Mouse (Mus musculus) midbrain, postnatal 0 days (tissue): ENCODE measurements around the gene Fyn. TPM values are rescaled to one million over a fixed set of nuclear protein-coding genes. Genes with fewer than 3 reads are reported as not detected.

ENCODE experiments used
- ATAC-seq: fragments of 200-750 bp; cut with Nextera tagmentation; 2 replicates; pipeline ENCODE4 v1.8.0; 2017; ENCODE audit warnings: moderate number of reproducible peaks, mild to moderate bottlenecking, moderate TSS enrichment, moderate library complexity; ENCODE audit not compliant: low FRiP score
- DNase-seq: peaks from one replicate; pipeline ENCODE4 v3.0.0-alpha.2; 2015; ENCODE audit warnings: low spot score
- H3K27ac ChIP-seq: fragments of 300-500 bp; sonication (generic); 2 replicates; pipeline ENCODE4 v1.5.1; 2014; ENCODE audit warnings: low read depth, mild to moderate bottlenecking, low read length, mixed read lengths
- H3K27me3 ChIP-seq: fragments of 300-500 bp; sonication (generic); 2 replicates; pipeline ENCODE4 v1.6.1; 2014; ENCODE audit warnings: low read length, control low read depth, mixed read lengths; ENCODE audit not compliant: insufficient read depth
- H3K36me3 ChIP-seq: fragments of 300-500 bp; sonication (generic); 2 replicates; pipeline ENCODE4 v1.6.1; 2014; ENCODE audit warnings: low read length, control low read depth, mixed read lengths; ENCODE audit not compliant: insufficient read depth
- H3K4me1 ChIP-seq: fragments of 300-500 bp; sonication (generic); 2 replicates; pipeline ENCODE4 v1.6.1; 2014; ENCODE audit warnings: mild to moderate bottlenecking, control low read depth, antibody characterized with exemption, low read length, mixed read lengths; ENCODE audit not compliant: insufficient read depth
- H3K4me2 ChIP-seq: fragments of 300-500 bp; sonication (generic); 2 replicates; pipeline ENCODE4 v1.6.1; 2014; ENCODE audit warnings: low read depth, mild to moderate bottlenecking, low read length, mixed read lengths; ENCODE audit not compliant: poor library complexity, severe bottlenecking
- H3K4me3 ChIP-seq: fragments of 300-500 bp; sonication (generic); 2 replicates; pipeline ENCODE4 v1.5.1; 2014; ENCODE audit warnings: low read depth, mild to moderate bottlenecking, low read length, moderate library complexity
- H3K9ac ChIP-seq: fragments of 300-500 bp; sonication (generic); replicated peaks from 2 replicates; pipeline ENCODE4 v1.6.1; 2014; ENCODE audit warnings: mild to moderate bottlenecking, low read length, moderate library complexity, mixed read lengths; ENCODE audit not compliant: poor library complexity, severe bottlenecking
- H3K9me3 ChIP-seq: fragments of 300-500 bp; sonication (generic); 2 replicates; pipeline ENCODE4 v1.6.1; 2016; ENCODE audit warnings: low read length, control low read depth
- CTCF ChIP-seq: IDR thresholded peaks from 2 replicates; pipeline ENCODE4 v1.5.1; 2016; ENCODE audit warnings: antibody characterized with exemption, mild to moderate bottlenecking
- WGBS: fragments of 180-500 bp; shearing (Covaris S2); extraction: QIAGEN DNeasy Blood & Tissue Kit; methylation state at CpG from one replicate; pipeline ENCODE4 v1.1.7; 2014; 5-methylcytosine and 5-hydroxymethylcytosine counted together
- polyA plus RNA-seq: library from polyadenylated mRNA; unstranded; fragments of >200 nt; fragmentation: Nextera tagmentation; extraction: Ambion mirVana; gene quantifications from 2 replicates; pipeline ENCODE4 v1.2.1, GENCODE M21; 2015
- total RNA-seq: library from RNA; depleted of rRNA; stranded (reverse); fragments of >200 nt; gene quantifications from 2 replicates; pipeline ENCODE4 v1.2.3, GENCODE M21; 2014

The Fyn gene
- total and polyA plus RNA-seq, 2 experiments from 2014 or later: 82.9 to 121 TPM

DNA sequence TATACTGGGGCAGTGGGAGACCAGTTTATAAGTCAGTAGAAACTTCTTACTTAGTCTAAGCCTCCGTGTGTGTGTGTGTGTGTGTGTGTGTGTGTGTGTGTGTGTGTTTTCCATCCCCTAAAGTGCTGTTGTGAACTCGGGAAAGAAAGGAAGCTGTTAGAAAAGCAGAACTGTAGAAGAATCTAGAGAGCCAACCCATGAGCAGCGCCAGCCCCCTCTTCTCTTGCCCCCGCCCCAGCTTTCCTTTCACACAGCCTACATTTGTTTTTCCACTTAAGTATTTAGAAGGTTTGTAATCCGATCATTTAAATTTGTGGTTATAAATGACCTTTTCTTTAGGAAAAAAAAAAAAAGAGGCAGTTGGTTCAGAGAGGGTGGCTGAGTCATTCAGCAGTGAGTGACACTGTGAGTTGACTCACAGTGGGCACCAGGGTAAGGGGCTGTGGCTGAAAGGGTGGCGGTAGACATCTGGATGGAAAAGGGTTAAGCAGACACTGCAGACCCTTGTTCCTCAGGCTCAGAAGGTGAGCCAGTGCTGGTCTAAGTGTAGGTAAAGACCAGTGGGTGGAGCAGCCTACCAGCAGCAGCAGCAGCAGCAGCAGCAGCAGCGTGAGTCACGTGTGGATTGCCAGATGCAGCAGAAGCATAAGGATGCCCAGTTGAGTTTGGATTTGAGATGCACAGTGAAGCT is 66.2 kb downstream of the Fyn start:
- H3K4me1 ChIP-seq: peaks cover 15% of the 10 kb centered on the region
- H3K4me2 ChIP-seq: no peak overlapping the region
- no peaks in the 10 kb centered on the region for H3K27me3 ChIP-seq
- no peak overlapping the region for H3K9ac ChIP-seq
- H3K27ac ChIP-seq: no peak overlapping the region
- DNase-seq: no peak
- H3K9me3 ChIP-seq: no peaks in the 10 kb centered on the region
- H3K4me3 ChIP-seq: no peak overlapping the region
- H3K36me3 ChIP-seq: no peaks in the 10 kb centered on the region
- WGBS: 80% methylated on average over 8 of the region's 8 CpGs
- no peak for TF ChIP-seq CTCF
- ATAC-seq: no peak

DNA sequence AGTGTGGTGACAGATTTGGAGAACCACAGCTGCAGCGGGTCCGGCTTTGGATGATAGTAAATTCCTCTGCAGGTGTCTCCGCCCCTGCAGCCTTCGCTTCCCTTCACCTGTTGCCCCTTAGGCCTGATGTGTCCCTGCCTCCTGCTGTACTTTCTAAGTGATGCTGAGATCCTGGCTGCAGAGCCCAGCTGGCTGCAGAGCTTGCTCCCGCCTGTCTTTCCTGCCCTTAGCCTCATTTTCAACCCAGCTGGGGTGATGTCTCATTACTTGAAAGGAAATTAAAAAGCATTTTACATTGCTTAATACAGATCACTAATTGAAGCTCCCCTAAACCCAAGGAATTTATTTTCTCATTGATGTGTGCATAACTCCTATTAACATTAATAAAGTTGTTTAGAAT is 70.2 kb downstream of the Fyn start:
- Histone ChIP-seq H3K36me3 (no peaks in the 10 kb centered on the region), H3K27ac (no peak overlapping the region; the same call in 1 of the 2 replicates)
- DNase-seq: no peak

DNA sequence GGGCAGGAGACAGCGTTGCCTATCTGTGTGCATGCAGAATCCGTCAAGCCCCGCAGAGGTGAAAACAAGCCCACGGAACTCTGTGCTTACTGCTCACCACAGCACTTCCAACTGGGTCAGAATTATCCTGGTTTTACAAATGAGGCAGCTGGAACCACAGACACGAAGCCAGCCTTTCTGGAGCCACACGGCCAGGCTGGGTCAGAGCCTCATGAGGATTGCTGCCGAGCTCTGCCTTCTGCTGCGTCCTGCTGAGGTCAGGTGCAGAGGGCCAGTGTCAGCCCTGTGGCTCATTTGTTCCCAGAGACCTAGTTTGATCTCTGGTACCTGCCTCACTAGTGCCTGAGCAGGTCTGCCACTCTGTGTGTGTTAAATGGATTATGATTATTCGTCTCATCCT is 71.9 kb downstream of the Fyn start:
- H3K4me2 ChIP-seq: no peak overlapping the region
- ATAC-seq: no peak
- no peaks in the 10 kb centered on the region for H3K9me3 ChIP-seq
- no peaks in the 10 kb centered on the region for H3K27me3 ChIP-seq
- peaks cover 9% of the 10 kb centered on the region; the same call in 1 of the 2 replicates for H3K4me1 ChIP-seq
- H3K9ac ChIP-seq: no peak overlapping the region
- no peaks in the 10 kb centered on the region for H3K36me3 ChIP-seq
- TF ChIP-seq CTCF: no peak
- WGBS: 58% methylated on average over 9 of the region's 9 CpGs
- H3K4me3 ChIP-seq: no peak overlapping the region
- 0 out of 2 replicates have a peak overlapping the region, but pooled peaks have one; percentile 32 for H3K27ac ChIP-seq
- DNase-seq: no peak

More for the DNA sequence above, 70.2 kb downstream of the Fyn start:
- Histone ChIP-seq H3K27me3 (no peaks in the 10 kb centered on the region), H3K9ac (no peak overlapping the region), H3K4me3 (no peak overlapping the region), H3K4me2 (no peak overlapping the region), H3K9me3 (no peaks in the 10 kb centered on the region), H3K4me1 (peaks cover 9% of the 10 kb centered on the region; the same call in 1 of the 2 replicates)
- ATAC-seq: no peak
- TF ChIP-seq CTCF: no peak
- WGBS: 55% methylated on average over 5 of the region's 5 CpGs

DNA sequence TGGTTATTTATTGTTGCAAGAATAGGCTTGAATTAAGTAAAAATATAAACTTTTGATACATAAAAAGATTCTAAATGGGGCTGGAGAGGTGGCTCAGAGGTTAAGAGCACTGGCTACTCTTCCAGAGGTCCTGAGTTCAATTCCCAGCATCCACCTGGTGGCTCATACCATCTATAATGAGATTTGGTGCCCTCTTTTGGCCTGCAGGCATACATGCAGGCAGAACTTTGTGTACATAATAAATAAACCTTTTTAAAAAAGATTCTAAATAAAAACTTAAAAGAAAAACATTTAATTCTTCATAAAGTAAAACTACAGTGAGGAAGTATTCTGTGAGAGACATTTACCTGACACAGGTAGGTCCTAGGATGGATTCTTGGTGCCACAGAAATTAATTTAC is 73.0 kb downstream of the Fyn start:
- DNase-seq (no peak), ATAC-seq (no peak)
- Histone ChIP-seq H3K27me3 (no peaks in the 10 kb centered on the region), H3K27ac (no peak overlapping the region), H3K4me3 (no peak overlapping the region), H3K9me3 (no peaks in the 10 kb centered on the region), H3K36me3 (no peaks in the 10 kb centered on the region), H3K4me2 (no peak overlapping the region), H3K9ac (no peak overlapping the region), H3K4me1 (peaks cover 9% of the 10 kb centered on the region; the same call in 1 of the 2 replicates)
- peak; percentile 33; the same call in 1 of the 2 replicates for TF ChIP-seq CTCF

DNA sequence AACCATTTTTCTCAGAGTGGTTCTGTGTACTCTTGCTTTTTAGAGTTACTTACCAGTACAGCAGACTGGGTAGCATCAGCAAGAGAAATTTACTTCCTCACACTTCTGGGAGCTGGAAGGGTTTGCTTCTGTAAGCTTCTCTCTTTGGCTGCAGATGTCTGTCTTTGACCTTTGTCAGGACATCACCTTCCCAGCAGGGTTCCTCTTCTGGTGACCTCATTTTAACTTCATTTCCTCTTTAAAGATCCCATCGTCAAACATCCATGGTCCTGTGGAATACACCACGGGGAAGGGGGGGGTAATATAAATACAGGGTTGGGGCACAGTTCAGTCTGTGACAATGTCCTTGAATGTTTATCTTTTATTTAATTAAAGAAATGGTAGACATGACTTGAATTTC is 74.5 kb downstream of the Fyn start:
- no peak overlapping the region for H3K4me3 ChIP-seq
- no peak for TF ChIP-seq CTCF
- ATAC-seq: no peak
- 66% methylated on average over 2 of the region's 2 CpGs for WGBS
- DNase-seq: no peak
- H3K27me3 ChIP-seq: no peaks in the 10 kb centered on the region
- no peaks in the 10 kb centered on the region for H3K36me3 ChIP-seq
- no peaks in the 10 kb centered on the region for H3K9me3 ChIP-seq
- H3K4me2 ChIP-seq: no peak overlapping the region
- H3K9ac ChIP-seq: no peak overlapping the region
- H3K27ac ChIP-seq: no peak overlapping the region
- peaks cover 9% of the 10 kb centered on the region; the same call in 1 of the 2 replicates for H3K4me1 ChIP-seq

DNA sequence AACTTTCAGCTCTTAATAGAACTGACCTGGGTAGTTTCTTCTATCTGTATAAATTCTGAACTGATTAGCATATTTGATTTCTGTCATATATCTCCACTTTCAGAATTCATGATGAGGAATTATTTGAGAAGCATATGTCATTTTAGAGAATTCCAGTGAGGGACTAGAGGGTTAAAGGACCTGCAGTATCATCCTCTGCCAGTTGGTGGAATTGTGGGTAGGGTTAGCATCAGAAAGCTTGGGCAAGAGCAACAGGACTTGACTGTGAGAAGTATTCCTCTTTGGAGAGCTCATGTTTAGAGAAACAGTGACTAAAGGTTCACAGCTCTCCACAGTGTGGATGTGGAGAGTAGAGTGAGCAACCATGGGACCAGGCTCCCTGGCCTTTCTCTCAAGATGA is 75.3 kb downstream of the Fyn start:
- no peak overlapping the region for H3K4me2 ChIP-seq
- H3K27me3 ChIP-seq: no peaks in the 10 kb centered on the region
- H3K27ac ChIP-seq: no peak overlapping the region
- no peak overlapping the region for H3K9ac ChIP-seq
- ATAC-seq: no peak
- no peak for DNase-seq
- no peak overlapping the region for H3K4me3 ChIP-seq
- TF ChIP-seq CTCF: peak; percentile 35
- H3K36me3 ChIP-seq: no peaks in the 10 kb centered on the region
- H3K4me1 ChIP-seq: peaks cover under 1% of the 10 kb centered on the region; the same call in 1 of the 2 replicates
- no peaks in the 10 kb centered on the region for H3K9me3 ChIP-seq
